Mouse (Mus musculus) kidney, adult 2 months (tissue): ENCODE data around the gene Asprv1. TPM values are rescaled to one million over a fixed set of nuclear protein-coding genes. Genes with fewer than 3 reads are reported as not detected.

ENCODE experiments used
- DNase-seq: peaks from one replicate; pipeline ENCODE4 v3.0.0; 2021
- H3K27ac ChIP-seq: fragments of 200-500 bp; 2 replicates; pipeline ENCODE4 v1.5.1; 2012; ENCODE audit warnings: low read depth, low read length, control low read depth, inconsistent platforms; ENCODE audit not compliant: insufficient read depth
- H3K27me3 ChIP-seq: fragments of 200-500 bp; replicated peaks from 2 replicates; pipeline ENCODE4 v1.6.1; 2012; ENCODE audit warnings: mild to moderate bottlenecking, moderate library complexity, low read length, inconsistent platforms; ENCODE audit not compliant: control insufficient read depth, insufficient read depth
- H3K36me3 ChIP-seq: fragments of 200-500 bp; 2 replicates; pipeline ENCODE4 v1.6.1; 2012; ENCODE audit warnings: mild to moderate bottlenecking, moderate library complexity, low read length, inconsistent platforms; ENCODE audit not compliant: control insufficient read depth, insufficient read depth
- H3K4me1 ChIP-seq: fragments of 200-500 bp; 2 replicates; pipeline ENCODE4 v1.6.1; 2011; ENCODE audit warnings: low read length; ENCODE audit not compliant: control insufficient read depth, insufficient read depth
- H3K4me3 ChIP-seq: fragments of 200-500 bp; 2 replicates; pipeline ENCODE4 v1.5.1; 2011; ENCODE audit warnings: mild to moderate bottlenecking, low read depth, low read length, control low read depth; ENCODE audit not compliant: insufficient read depth
- CTCF ChIP-seq: fragments of 200-500 bp; conservative IDR thresholded peaks from 2 replicates; pipeline ENCODE4 v1.5.1; 2011; ENCODE audit warnings: low read depth, mild to moderate bottlenecking, control low read depth, low read length, moderate library complexity, mixed read lengths; ENCODE audit not compliant: insufficient read depth, insufficient read length
- POLR2A ChIP-seq: fragments of 200-500 bp; IDR thresholded peaks from one replicate; pipeline ENCODE4 v1.6.1; 2011; ENCODE audit warnings: low read depth, low read length, control low read depth
- WGBS: fragments of 180-500 bp; shearing (Covaris S2); methylation state at CpG from one replicate; pipeline ENCODE4 v1.1.7; 2018; 5-methylcytosine and 5-hydroxymethylcytosine counted together
- polyA plus RNA-seq: library from polyadenylated mRNA; depleted of rRNA; stranded (reverse); fragments of >200 nt; gene quantifications from 2 replicates; pipeline ENCODE4 v1.2.3, GENCODE M21; 2012

The Asprv1 gene
- polyA plus RNA-seq, 1 experiment: 0.33 TPM

- no peak for DNase-seq
- no peak overlapping the region for H3K27ac ChIP-seq
Observed at GRCm38 (mm10) chr6:86639180-86640160, 11.5 kb downstream of the Asprv1 start.

GRCm38 (mm10) chr6:86640161-86640560 is 12.2 kb downstream of the Asprv1 start:
- Histone ChIP-seq H3K36me3 (no peaks in the 10 kb centered on the region), H3K27ac (no peak overlapping the region), H3K4me3 (no peak overlapping the region), H3K4me1 (0 out of 2 replicates have a peak, but pooled peaks cover 4% of the 10 kb centered on the region), H3K27me3 (no peaks in the 10 kb centered on the region)
- DNase-seq: no peak
- WGBS: 88% methylated on average over 3 of the region's 3 CpGs
- TF ChIP-seq POLR2A (no peak), CTCF (no peak)

More at GRCm38 (mm10) chr6:86639180-86640160, 11.5 kb downstream of the Asprv1 start:
- WGBS: 86% methylated on average over 18 of the region's 18 CpGs
- Histone ChIP-seq H3K4me1 (0 out of 2 replicates have a peak, but pooled peaks cover 4% of the 10 kb centered on the region), H3K27me3 (no peaks in the 10 kb centered on the region), H3K4me3 (no peak overlapping the region), H3K36me3 (no peaks in the 10 kb centered on the region)
- TF ChIP-seq CTCF (no peak), POLR2A (no peak)

- no peaks in the 10 kb centered on the region for H3K27me3 ChIP-seq
- H3K36me3 ChIP-seq: no peaks in the 10 kb centered on the region
- no peak overlapping the region for H3K4me3 ChIP-seq
- no peak for TF ChIP-seq CTCF
- TF ChIP-seq POLR2A: no peak
- H3K4me1 ChIP-seq: 0 out of 2 replicates have a peak, but pooled peaks cover 4% of the 10 kb centered on the region
- no peak for DNase-seq
- WGBS: 88% methylated on average over 8 of the region's 8 CpGs
- no peak overlapping the region for H3K27ac ChIP-seq
Observed at GRCm38 (mm10) chr6:86640776-86641175, 12.8 kb downstream of the Asprv1 start.

- Histone ChIP-seq H3K4me3 (no peak overlapping the region), H3K27ac (no peak overlapping the region), H3K4me1 (no peaks in the 10 kb centered on the region), H3K27me3 (no peaks in the 10 kb centered on the region), H3K36me3 (no peaks in the 10 kb centered on the region)
- 81% methylated on average over 8 of the region's 8 CpGs for WGBS
- no peak for DNase-seq
- no peak for TF ChIP-seq POLR2A
- TF ChIP-seq CTCF: no peak
Observed at GRCm38 (mm10) chr6:86641716-86642115, 13.8 kb downstream of the Asprv1 start.

GRCm38 (mm10) chr6:86644775-86645400 is 16.9 kb downstream of the Asprv1 start:
- TF ChIP-seq POLR2A (no peak), CTCF (no peak)
- no peak for DNase-seq
- 91% methylated on average over 3 of the region's 3 CpGs for whole genome bisulfite sequencing
- Histone ChIP-seq H3K27me3 (no peaks in the 10 kb centered on the region), H3K4me1 (no peaks in the 10 kb centered on the region), H3K4me3 (no peak overlapping the region), H3K36me3 (peaks cover 2% of the 10 kb centered on the region; the same call in 1 of the 2 replicates), H3K27ac (no peak overlapping the region)

GRCm38 (mm10) chr6:86645551-86645950 is 17.6 kb downstream of the Asprv1 start:
- WGBS: 61% methylated on average over 4 of the region's 4 CpGs
- H3K27ac ChIP-seq: no peak overlapping the region
- no peak for DNase-seq

GRCm38 (mm10) chr6:86646143-86646542 is 18.2 kb downstream of the Asprv1 start:
- Histone ChIP-seq H3K36me3 (peaks cover 5% of the 10 kb centered on the region; the same call in 1 of the 2 replicates), H3K27me3 (no peaks in the 10 kb centered on the region), H3K27ac (no peak overlapping the region), H3K4me1 (no peaks in the 10 kb centered on the region), H3K4me3 (no peak overlapping the region)
- 71% methylated on average over 7 of the region's 7 CpGs for WGBS
- TF ChIP-seq POLR2A (no peak), CTCF (no peak)
- DNase-seq: no peak

More at GRCm38 (mm10) chr6:86645551-86645950, 17.6 kb downstream of the Asprv1 start:
- TF ChIP-seq CTCF (no peak), POLR2A (no peak)
- H3K4me1 ChIP-seq: no peaks in the 10 kb centered on the region
- H3K4me3 ChIP-seq: no peak overlapping the region
- no peaks in the 10 kb centered on the region for H3K27me3 ChIP-seq
- H3K36me3 ChIP-seq: peaks cover 5% of the 10 kb centered on the region; the same call in 1 of the 2 replicates
